Mouse (Mus musculus) B cell, adult 67 days (primary cell): ENCODE measurements around the gene Serpinb3b. TPM values are rescaled to one million over a fixed set of nuclear protein-coding genes. Genes with fewer than 3 reads are reported as not detected.

Experiments
- total RNA-seq, 2 experiments: library from RNA; stranded (reverse); gene quantifications; 4 replicates each; pipeline ENCODE4 v1.2.4; 2023

Serpinb3b gene
- total RNA-seq, result not detected

DNA sequence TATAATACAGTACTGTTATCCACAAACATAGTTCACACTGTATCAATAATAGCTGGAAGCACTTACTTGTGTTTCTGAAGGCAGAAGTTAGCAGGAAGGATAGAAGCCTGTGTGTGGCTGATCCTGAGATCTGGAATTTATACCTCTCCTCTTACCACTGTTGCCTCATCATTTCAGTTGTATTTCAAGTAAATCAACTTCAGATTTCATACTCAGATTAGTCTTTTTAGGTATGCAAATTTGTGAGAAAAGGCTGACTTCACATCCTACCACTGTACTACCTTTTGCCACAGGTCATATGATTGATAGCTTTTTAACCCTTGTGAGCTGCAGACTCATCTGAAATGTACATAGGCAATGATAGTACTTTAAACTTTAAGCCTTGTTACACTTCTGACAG, at the start of gene Serpinb3b, which contains the start of gene Serpinb3c:
Gene Serpinb3b, minus strand, starts transcription at position 101 of the 400 bp plus-strand sequence.
Gene Serpinb3c, minus strand, starts transcription at position 111 of the 400 bp plus-strand sequence.

Other genes starting within 250 kb of the Serpinb3b start
- gene Serpinb3a, start 226.1 kb downstream of the Serpinb3b start, total RNA-seq, result not detected
- gene Serpinb3d, start 194.9 kb downstream of the Serpinb3b start, total RNA-seq, result not detected
- gene Serpinb3c, start within 50 bp of the Serpinb3b start, total RNA-seq, result not detected
- gene Serpinb11, start 82.8 kb upstream of the Serpinb3b start, total RNA-seq, result not detected
- gene Serpinb7, start 121.3 kb upstream of the Serpinb3b start, total RNA-seq, result under 1 TPM in 1 of 2 experiments, not detected in 1; 0.75 TPM
- gene Serpinb2, start 233.1 kb upstream of the Serpinb3b start, total RNA-seq, result not detected